Mouse (Mus musculus): ENCODE measurements around the gene Tanc2. TPM values are rescaled to one million over a fixed set of nuclear protein-coding genes. Genes with fewer than 3 reads are reported as not detected.

Tanc2 gene
- polyA plus RNA-seq, 1 experiment from 2014 or later, result 2.9 TPM

- Histone ChIP-seq H3K36me3 (ENCODE audit: control insufficient read depth, insufficient read depth, low read length) (no peaks in the 10 kb centered on the region), H3K4me3 (ENCODE audit: low read depth, low read length) (no peak overlapping the region), H3K27ac (replicated peaks) (no peak overlapping the region), H3K4me2 (replicated peaks; ENCODE audit: low read depth) (no peak overlapping the region), H3K9me3 (ENCODE audit: control insufficient read depth, low read length) (no peaks in the 10 kb centered on the region), H3K4me1 (replicated peaks; ENCODE audit: control insufficient read depth, insufficient read depth) (peaks cover 6% of the 10 kb centered on the region), H3K27me3 (ENCODE audit: control insufficient read depth, insufficient read depth, low read length) (no peaks in the 10 kb centered on the region), H3K9ac (ENCODE audit: low read length) (no peak overlapping the region)
- 62% methylated on average over 2 of the region's 2 CpGs for WGBS
- no peak for DNase-seq (ENCODE audit: low spot score)
- TF ChIP-seq CTCF (IDR thresholded peaks at IDR 0.05; ENCODE audit: low read depth), result no peak
- no peak for TF ChIP-seq EP300 (optimal IDR thresholded peaks at IDR 0.05)
- ATAC-seq (ENCODE audit: low FRiP score, low TSS enrichment), result no peak
Measured at GRCm38 (mm10) chr11:105948255-105948654, 358.5 kb downstream of the Tanc2 start.

GRCm38 (mm10) chr11:105950519-105950918 is 360.7 kb downstream of the Tanc2 start:
- Histone ChIP-seq H3K36me3 (ENCODE audit: control insufficient read depth, insufficient read depth, low read length) (no peaks in the 10 kb centered on the region), H3K27ac (replicated peaks) (no peak overlapping the region), H3K9ac (ENCODE audit: low read length) (no peak overlapping the region), H3K27me3 (ENCODE audit: control insufficient read depth, insufficient read depth, low read length) (no peaks in the 10 kb centered on the region), H3K4me3 (ENCODE audit: low read depth, low read length) (no peak overlapping the region), H3K9me3 (ENCODE audit: control insufficient read depth, low read length) (no peaks in the 10 kb centered on the region), H3K4me2 (replicated peaks; ENCODE audit: low read depth) (no peak overlapping the region), H3K4me1 (replicated peaks; ENCODE audit: control insufficient read depth, insufficient read depth) (peaks cover 2% of the 10 kb centered on the region; the same call in 1 of the 2 replicates)
- ATAC-seq (ENCODE audit: low FRiP score, low TSS enrichment) (0 out of 2 replicates have a peak, but pooled peaks have one; percentile 63), DNase-seq (ENCODE audit: low spot score) (peak; percentile 65)
- WGBS, result 47% methylated on average over 4 of the region's 4 CpGs
- TF ChIP-seq CTCF (IDR thresholded peaks at IDR 0.05; ENCODE audit: low read depth) (no peak), EP300 (optimal IDR thresholded peaks at IDR 0.05) (no peak)

- Histone ChIP-seq H3K4me1 (replicated peaks; ENCODE audit: control insufficient read depth, insufficient read depth) (no peaks in the 10 kb centered on the region; the same call in 1 of the 2 replicates), H3K4me2 (replicated peaks; ENCODE audit: low read depth) (no peak overlapping the region), H3K9ac (ENCODE audit: low read length) (no peak overlapping the region), H3K27ac (replicated peaks) (no peak overlapping the region), H3K36me3 (ENCODE audit: control insufficient read depth, insufficient read depth, low read length) (no peaks in the 10 kb centered on the region), H3K4me3 (ENCODE audit: low read depth, low read length) (no peak overlapping the region), H3K27me3 (ENCODE audit: control insufficient read depth, insufficient read depth, low read length) (no peaks in the 10 kb centered on the region), H3K9me3 (ENCODE audit: control insufficient read depth, low read length) (no peaks in the 10 kb centered on the region)
- no peak for DNase-seq (ENCODE audit: low spot score)
- TF ChIP-seq EP300 (optimal IDR thresholded peaks at IDR 0.05), result no peak
- TF ChIP-seq CTCF (IDR thresholded peaks at IDR 0.05; ENCODE audit: low read depth), result no peak
- 62% methylated on average over 3 of the region's 3 CpGs for WGBS
- ATAC-seq (ENCODE audit: low FRiP score, low TSS enrichment), result no peak
Measured at GRCm38 (mm10) chr11:105951601-105952044, 361.8 kb downstream of the Tanc2 start.

- no peak for DNase-seq (ENCODE audit: low spot score)
- Histone ChIP-seq H3K27ac (replicated peaks) (no peak overlapping the region), H3K4me1 (replicated peaks; ENCODE audit: control insufficient read depth, insufficient read depth) (no peaks in the 10 kb centered on the region; the same call in 1 of the 2 replicates), H3K9ac (ENCODE audit: low read length) (no peak overlapping the region), H3K27me3 (ENCODE audit: control insufficient read depth, insufficient read depth, low read length) (no peaks in the 10 kb centered on the region), H3K4me3 (ENCODE audit: low read depth, low read length) (no peak overlapping the region), H3K36me3 (ENCODE audit: control insufficient read depth, insufficient read depth, low read length) (no peaks in the 10 kb centered on the region), H3K4me2 (replicated peaks; ENCODE audit: low read depth) (no peak overlapping the region), H3K9me3 (ENCODE audit: control insufficient read depth, low read length) (no peaks in the 10 kb centered on the region)
- ATAC-seq (ENCODE audit: low FRiP score, low TSS enrichment), result no peak
- TF ChIP-seq EP300 (optimal IDR thresholded peaks at IDR 0.05) (no peak), CTCF (IDR thresholded peaks at IDR 0.05; ENCODE audit: low read depth) (no peak)
- 85% methylated on average over 9 of the region's 9 CpGs for WGBS
Measured at GRCm38 (mm10) chr11:105952111-105952510, 362.3 kb downstream of the Tanc2 start.

- no peak for TF ChIP-seq CTCF (IDR thresholded peaks at IDR 0.05; ENCODE audit: low read depth)
- TF ChIP-seq EP300 (optimal IDR thresholded peaks at IDR 0.05), result no peak
- Histone ChIP-seq H3K27me3 (ENCODE audit: control insufficient read depth, insufficient read depth, low read length) (no peaks in the 10 kb centered on the region), H3K4me1 (replicated peaks; ENCODE audit: control insufficient read depth, insufficient read depth) (no peaks in the 10 kb centered on the region), H3K36me3 (ENCODE audit: control insufficient read depth, insufficient read depth, low read length) (no peaks in the 10 kb centered on the region), H3K4me3 (ENCODE audit: low read depth, low read length) (no peak within 1 kb of the TSS), H3K9me3 (ENCODE audit: control insufficient read depth, low read length) (no peaks in the 10 kb centered on the region), H3K4me2 (replicated peaks; ENCODE audit: low read depth) (no peak within 1 kb of the TSS), H3K9ac (ENCODE audit: low read length) (no peak within 1 kb of the TSS), H3K27ac (replicated peaks) (peak within 1 kb of the TSS; percentile 78)
- DNase-seq (ENCODE audit: low spot score) (no peak), ATAC-seq (ENCODE audit: low FRiP score, low TSS enrichment) (peak; percentile 51)
- 58% methylated on average over 12 of the region's 12 CpGs for WGBS
Measured at GRCm38 (mm10) chr11:105952911-105953386, 363.2 kb downstream of the Tanc2 start, which contains the start of gene Cyb561. Gene Cyb561 (minus strand): TSS chr11:105953336.

GRCm38 (mm10) chr11:105953402-105953801 is 363.6 kb downstream of the Tanc2 start:
- TF ChIP-seq EP300 (optimal IDR thresholded peaks at IDR 0.05) (no peak), CTCF (IDR thresholded peaks at IDR 0.05; ENCODE audit: low read depth) (no peak)
- H3K4me1 ChIP-seq (replicated peaks; ENCODE audit: control insufficient read depth, insufficient read depth), result no peaks in the 10 kb centered on the region
- ATAC-seq (ENCODE audit: low FRiP score, low TSS enrichment) (peak; percentile 79), DNase-seq (ENCODE audit: low spot score) (peak; percentile 58)
- H3K4me3 ChIP-seq (ENCODE audit: low read depth, low read length), result no peak overlapping the region
- H3K9ac ChIP-seq (ENCODE audit: low read length), result no peak overlapping the region
- no peaks in the 10 kb centered on the region for H3K9me3 ChIP-seq (ENCODE audit: control insufficient read depth, low read length)
- peak overlapping the region; percentile 78 for H3K27ac ChIP-seq (replicated peaks)
- H3K27me3 ChIP-seq (ENCODE audit: control insufficient read depth, insufficient read depth, low read length), result no peaks in the 10 kb centered on the region
- H3K36me3 ChIP-seq (ENCODE audit: control insufficient read depth, insufficient read depth, low read length), result no peaks in the 10 kb centered on the region
- 43% methylated on average over 6 of the region's 6 CpGs for WGBS
- no peak overlapping the region for H3K4me2 ChIP-seq (replicated peaks; ENCODE audit: low read depth)

Data from stomach, postnatal 0 days (tissue).